Mouse (Mus musculus): ENCODE measurements at regions not wholly inside any gene's neighbourhood (a gene's known extent, or its start where the extent isn't known, plus 50 kb on each side); places are given as distances from the start of the nearest gene placed in this dataset.

DNA sequence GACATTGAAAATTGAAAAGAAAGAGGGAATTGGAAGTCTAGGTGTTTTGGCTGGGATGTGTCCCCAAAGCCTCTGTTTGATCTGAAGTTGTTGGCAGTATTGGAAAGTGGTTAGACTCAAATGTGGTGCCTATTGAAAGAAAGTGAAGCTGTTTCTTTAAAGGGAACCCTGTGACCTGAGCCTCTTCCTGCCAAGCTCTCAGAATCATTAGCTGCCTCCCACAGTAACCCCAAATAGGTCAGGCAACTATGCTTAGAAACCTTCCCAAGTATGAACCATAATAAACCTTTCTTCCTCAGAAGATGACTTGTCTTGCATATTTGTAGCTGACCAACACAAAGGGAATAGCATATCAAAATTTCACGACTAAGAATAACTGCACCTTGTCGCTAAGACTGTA, 69.7 kb upstream of the Gm34302 start:
- no peak for ATAC-seq (replicated peaks; ENCODE audit: low read depth, poor library complexity, severe bottlenecking)

DNA sequence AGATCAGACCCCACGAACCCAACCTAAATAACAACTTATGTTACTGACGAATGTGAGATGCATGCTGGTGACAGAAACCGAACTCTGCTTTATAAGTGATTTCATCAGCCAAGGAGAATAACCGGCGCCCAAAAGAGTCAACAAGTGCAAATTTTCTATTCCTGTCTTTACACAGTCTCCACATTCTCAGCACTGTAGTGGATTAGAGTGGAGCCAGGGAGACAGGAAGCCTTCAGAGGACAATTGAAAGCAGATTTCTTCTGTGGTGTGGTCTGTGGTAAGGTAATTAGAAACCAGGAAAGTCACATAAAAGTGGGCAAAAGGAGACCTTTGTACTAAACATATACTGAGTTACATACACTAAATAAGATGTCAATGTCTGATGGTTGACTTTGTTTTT, 68.0 kb upstream of the Gm34302 start:
- no peak for ATAC-seq (replicated peaks; ENCODE audit: low read depth, poor library complexity, severe bottlenecking)

- ATAC-seq (replicated peaks; ENCODE audit: low read depth, poor library complexity, severe bottlenecking): no peak
Observed at GRCm38 (mm10) chr3:63542638-63543408, 59.1 kb upstream of the Gm34302 start.

DNA sequence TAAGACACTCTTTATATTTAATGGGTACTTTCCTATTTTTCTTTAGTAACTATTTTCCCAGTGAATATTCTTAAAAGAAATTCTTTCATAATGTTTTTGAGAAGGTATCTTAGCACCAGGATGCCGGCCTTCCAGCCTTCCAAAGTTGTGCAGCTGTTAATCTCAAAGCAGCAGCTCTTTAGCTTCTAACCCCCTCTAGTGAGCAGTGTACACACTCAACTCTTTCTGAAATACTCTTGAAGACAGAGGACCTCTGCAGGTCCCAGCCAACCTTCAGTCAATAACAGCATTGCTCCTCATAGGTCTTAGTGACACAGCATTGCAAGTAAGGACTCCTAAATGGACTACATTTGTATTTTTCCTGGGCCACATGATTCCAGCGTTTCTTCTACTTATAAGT, 55.2 kb upstream of the Gm34302 start:
- ATAC-seq (replicated peaks; ENCODE audit: low read depth, poor library complexity, severe bottlenecking): no peak

DNA sequence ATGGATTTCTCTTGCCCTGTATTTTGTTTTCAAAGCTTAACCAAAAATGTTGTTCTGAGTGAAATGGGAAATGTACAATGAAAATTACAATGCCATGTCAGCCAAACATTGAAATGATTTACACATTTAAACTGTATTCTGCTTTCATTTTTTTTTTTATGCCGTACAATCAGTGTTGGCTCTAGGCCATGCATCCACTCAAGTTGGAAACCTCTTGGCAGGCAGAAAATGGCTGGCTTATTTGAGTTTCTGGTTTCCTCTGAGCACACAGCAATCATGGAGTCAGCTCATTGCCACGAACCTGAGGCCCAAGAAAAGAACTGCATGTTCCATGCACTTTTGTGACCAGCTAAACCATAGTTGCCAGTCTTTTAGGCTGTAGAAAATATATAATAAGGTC, 50.5 kb upstream of the Gm34302 start:
- ATAC-seq (replicated peaks; ENCODE audit: low read depth, poor library complexity, severe bottlenecking): no peak

Data from common myeloid progenitor, adult 5-6 weeks (primary cell).